Mouse (Mus musculus): ENCODE measurements at regions not wholly inside any gene's neighbourhood (a gene's known extent, or its start where the extent isn't known, plus 50 kb on each side); places are given as distances from the start of the nearest gene placed in this dataset.

DNA sequence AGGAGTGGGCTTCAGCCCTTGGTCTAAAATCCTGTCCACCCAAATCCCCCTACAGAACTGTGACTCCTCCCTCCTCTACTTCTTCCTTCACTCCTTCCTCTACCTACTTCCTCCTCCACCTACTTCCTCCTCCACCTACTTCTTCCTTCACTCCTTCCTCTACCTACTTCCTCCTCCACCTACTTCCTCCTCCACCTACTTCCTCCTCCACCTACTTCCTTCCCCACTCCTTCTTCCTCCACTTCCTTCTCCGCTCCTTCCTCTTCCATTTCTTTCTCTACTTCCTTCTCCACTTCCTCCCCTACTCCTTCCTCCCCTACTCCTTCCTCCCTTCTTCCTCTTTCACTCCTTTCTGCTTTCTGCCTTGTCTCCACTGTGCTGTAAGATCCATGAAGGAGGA, 152.9 kb downstream of the Zfp36l2 start:
- TF ChIP-seq CTCF (IDR thresholded peaks at IDR 0.05; ENCODE audit: low read depth, low read length) (no peak), POLR2A (IDR thresholded peaks at IDR 0.05; ENCODE audit: borderline replicate concordance, low read depth, low read length) (no peak)
- H3K27ac ChIP-seq (ENCODE audit: insufficient read depth, low read depth, low read length): peak overlapping the region; percentile 55
- H3K4me3 ChIP-seq (ENCODE audit: insufficient read depth, low read length): no peak overlapping the region
- no peaks in the 10 kb centered on the region for H3K4me1 ChIP-seq (ENCODE audit: control insufficient read depth, insufficient read depth, low read length)

DNA sequence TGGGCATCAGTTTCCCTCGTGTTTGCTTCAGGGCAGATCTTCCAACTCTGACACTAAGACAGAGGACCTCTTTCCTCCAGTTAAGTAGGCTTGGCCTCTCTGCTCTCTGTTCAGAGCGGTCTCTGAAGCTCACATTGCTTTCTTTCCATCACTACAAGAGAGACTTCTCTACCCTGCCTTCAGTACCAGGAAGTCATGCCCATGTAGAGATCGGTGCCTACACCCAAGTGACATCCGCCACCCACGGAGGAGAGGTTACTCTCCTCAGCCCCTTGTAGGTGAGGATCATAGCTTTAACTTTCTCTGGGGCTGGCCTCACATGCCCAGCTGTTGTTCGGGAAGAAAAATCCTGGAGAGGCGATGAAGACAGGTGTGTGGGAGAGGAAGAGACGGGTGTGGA, 155.3 kb downstream of the Zfp36l2 start:
- no peak overlapping the region for H3K4me3 ChIP-seq (ENCODE audit: insufficient read depth, low read length)
- TF ChIP-seq CTCF (IDR thresholded peaks at IDR 0.05; ENCODE audit: low read depth, low read length): no peak
- no peak for TF ChIP-seq POLR2A (IDR thresholded peaks at IDR 0.05; ENCODE audit: borderline replicate concordance, low read depth, low read length)
- H3K27ac ChIP-seq (ENCODE audit: insufficient read depth, low read depth, low read length): no peak overlapping the region
- H3K4me1 ChIP-seq (ENCODE audit: control insufficient read depth, insufficient read depth, low read length): no peaks in the 10 kb centered on the region

DNA sequence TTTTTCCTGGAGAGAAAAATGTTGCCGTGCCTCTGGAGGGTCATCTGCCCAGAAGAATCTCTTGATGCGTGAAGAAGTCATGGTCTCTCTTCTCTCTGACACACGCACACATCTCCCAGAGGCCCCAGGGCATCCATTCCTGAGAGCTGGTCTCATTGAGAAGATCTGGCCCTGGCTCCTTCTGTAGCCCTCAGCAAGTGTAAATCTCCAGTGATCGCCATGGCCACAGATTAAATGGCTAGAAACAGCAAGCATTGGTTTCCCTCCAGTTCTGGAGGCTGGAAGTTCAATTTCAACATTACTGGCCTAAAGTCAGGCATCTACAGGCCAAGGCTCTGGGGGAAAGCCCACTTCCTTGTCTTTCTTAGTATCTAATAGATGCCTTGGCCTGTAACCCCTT, 155.9 kb downstream of the Zfp36l2 start:
- Histone ChIP-seq H3K4me1 (ENCODE audit: control insufficient read depth, insufficient read depth, low read length) (no peaks in the 10 kb centered on the region), H3K27ac (ENCODE audit: insufficient read depth, low read depth, low read length) (no peak overlapping the region), H3K4me3 (ENCODE audit: insufficient read depth, low read length) (no peak overlapping the region)
- TF ChIP-seq CTCF (IDR thresholded peaks at IDR 0.05; ENCODE audit: low read depth, low read length) (no peak), POLR2A (IDR thresholded peaks at IDR 0.05; ENCODE audit: borderline replicate concordance, low read depth, low read length) (no peak)

- Histone ChIP-seq H3K27ac (ENCODE audit: insufficient read depth, low read depth, low read length) (no peak overlapping the region), H3K4me1 (ENCODE audit: control insufficient read depth, insufficient read depth, low read length) (no peaks in the 10 kb centered on the region), H3K4me3 (ENCODE audit: insufficient read depth, low read length) (no peak overlapping the region)
- TF ChIP-seq POLR2A (IDR thresholded peaks at IDR 0.05; ENCODE audit: borderline replicate concordance, low read depth, low read length) (no peak), CTCF (IDR thresholded peaks at IDR 0.05; ENCODE audit: low read depth, low read length) (no peak)
Observed at GRCm38 (mm10) chr17:84031381-84031780, 156.4 kb downstream of the Zfp36l2 start.

DNA sequence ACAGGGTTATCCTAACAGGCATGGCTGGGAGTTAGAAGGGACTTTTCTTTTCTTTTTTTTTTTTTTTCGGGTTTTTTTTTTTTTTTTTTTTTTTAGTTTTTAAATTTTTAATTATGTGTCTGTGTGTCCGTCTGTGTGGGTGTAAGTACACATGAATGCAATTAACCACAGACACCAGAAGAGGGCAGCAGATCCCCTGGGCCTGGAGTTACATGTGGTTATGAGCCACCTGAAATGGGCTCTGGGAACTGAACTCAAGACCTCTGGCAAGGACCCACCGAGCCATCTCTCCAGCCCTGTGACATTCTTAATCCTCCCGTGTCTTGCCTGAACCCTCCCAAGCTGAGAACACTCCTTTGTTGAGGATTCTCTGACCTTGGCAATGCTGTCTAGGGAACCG, 157.0 kb downstream of the Zfp36l2 start:
- Histone ChIP-seq H3K27ac (ENCODE audit: insufficient read depth, low read depth, low read length) (no peak overlapping the region), H3K4me3 (ENCODE audit: insufficient read depth, low read length) (no peak overlapping the region)

DNA sequence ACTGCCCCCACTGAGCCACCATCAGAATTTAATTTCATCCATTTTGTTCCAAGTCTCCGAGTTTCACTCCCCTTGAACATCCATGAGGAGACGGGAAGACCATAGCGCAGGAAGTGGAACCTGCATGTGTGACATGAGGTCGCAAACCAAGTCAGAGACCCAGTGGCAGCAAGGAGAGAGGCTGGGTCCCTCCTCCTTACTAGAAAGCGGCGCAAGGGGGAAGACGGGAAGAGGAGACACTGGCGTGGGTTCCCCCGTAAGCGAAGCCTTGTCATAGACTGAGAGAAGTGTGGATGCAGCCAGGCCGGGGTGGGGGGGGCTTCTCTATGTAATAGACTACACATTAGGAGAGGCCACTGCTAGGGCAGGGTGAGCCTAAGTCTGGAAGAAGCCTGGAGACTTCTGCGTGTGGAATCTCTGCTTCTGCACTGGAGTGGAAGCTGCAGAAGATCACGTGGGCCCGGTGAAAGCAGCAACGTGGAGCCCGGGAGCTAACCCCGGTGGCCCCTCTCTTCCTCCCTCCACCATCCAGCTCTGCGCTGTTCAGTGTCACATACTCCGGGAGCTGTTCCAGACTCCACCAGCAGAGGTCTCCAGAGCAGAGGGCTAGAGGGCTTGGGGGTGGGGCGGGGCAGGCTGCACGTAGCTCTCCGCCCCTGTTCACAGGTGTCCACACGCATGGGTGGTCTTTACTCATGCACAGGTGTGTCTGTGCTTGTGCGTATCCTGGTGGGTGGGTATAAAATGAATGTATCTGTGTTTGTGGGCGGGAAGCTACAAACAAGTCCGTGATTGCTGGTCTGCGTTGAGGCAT, 159.4 kb downstream of the Zfp36l2 start:
- Histone ChIP-seq H3K4me3 (ENCODE audit: insufficient read depth, low read length) (peak overlapping the region; percentile 41), H3K4me1 (ENCODE audit: control insufficient read depth, insufficient read depth, low read length) (no peaks in the 10 kb centered on the region), H3K27ac (ENCODE audit: insufficient read depth, low read depth, low read length) (no peak overlapping the region)
- no peak for TF ChIP-seq POLR2A (IDR thresholded peaks at IDR 0.05; ENCODE audit: borderline replicate concordance, low read depth, low read length)
- TF ChIP-seq CTCF (IDR thresholded peaks at IDR 0.05; ENCODE audit: low read depth, low read length): peak; percentile 89

More for the DNA sequence above, 157.0 kb downstream of the Zfp36l2 start:
- H3K4me1 ChIP-seq (ENCODE audit: control insufficient read depth, insufficient read depth, low read length): no peaks in the 10 kb centered on the region
- TF ChIP-seq CTCF (IDR thresholded peaks at IDR 0.05; ENCODE audit: low read depth, low read length) (no peak), POLR2A (IDR thresholded peaks at IDR 0.05; ENCODE audit: borderline replicate concordance, low read depth, low read length) (no peak)

DNA sequence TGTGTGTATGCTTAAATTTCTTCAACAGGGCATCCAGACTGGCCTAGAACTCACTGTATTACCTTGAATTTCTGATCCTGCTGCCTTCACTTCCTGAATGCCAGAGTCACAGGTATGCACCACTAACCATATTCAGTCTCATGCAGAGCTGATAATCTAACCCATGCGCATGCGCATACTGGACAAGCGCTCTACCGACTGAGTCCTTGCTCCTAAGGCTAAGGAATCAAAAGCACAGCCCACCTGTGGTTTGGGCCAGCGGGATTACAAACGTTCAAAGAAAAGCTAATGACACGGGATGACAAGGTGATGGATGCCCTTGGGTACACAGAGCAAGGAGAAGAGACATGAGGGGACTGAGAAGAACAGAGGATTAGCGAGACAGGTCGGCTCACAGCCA, 160.5 kb downstream of the Zfp36l2 start:
- Histone ChIP-seq H3K4me1 (ENCODE audit: control insufficient read depth, insufficient read depth, low read length) (no peaks in the 10 kb centered on the region), H3K27ac (ENCODE audit: insufficient read depth, low read depth, low read length) (no peak overlapping the region), H3K4me3 (ENCODE audit: insufficient read depth, low read length) (no peak overlapping the region)
- TF ChIP-seq CTCF (IDR thresholded peaks at IDR 0.05; ENCODE audit: low read depth, low read length) (no peak), POLR2A (IDR thresholded peaks at IDR 0.05; ENCODE audit: borderline replicate concordance, low read depth, low read length) (no peak)

DNA sequence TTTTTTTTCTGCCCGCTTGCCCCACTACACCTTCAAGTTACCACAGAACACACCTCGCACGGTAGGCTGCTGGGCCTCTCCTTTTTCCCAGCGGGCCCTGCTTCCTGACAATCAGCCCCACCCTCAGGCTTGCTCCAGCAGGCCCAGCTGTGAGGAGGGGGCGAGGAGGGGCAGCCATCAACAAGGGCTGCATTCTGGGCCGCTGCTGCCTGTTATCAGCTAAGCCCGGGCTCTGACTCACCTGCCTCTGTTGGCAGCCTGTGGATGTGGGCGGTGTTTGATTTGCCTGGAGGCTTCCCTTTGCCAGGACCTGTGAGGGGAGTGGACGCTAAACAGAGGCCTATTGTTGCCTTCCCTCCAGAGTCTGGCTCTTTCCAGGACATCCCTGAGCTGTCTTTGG, 161.6 kb downstream of the Zfp36l2 start:
- Histone ChIP-seq H3K4me1 (ENCODE audit: control insufficient read depth, insufficient read depth, low read length) (no peaks in the 10 kb centered on the region), H3K27ac (ENCODE audit: insufficient read depth, low read depth, low read length) (no peak overlapping the region), H3K4me3 (ENCODE audit: insufficient read depth, low read length) (no peak overlapping the region)
- TF ChIP-seq CTCF (IDR thresholded peaks at IDR 0.05; ENCODE audit: low read depth, low read length) (no peak), POLR2A (IDR thresholded peaks at IDR 0.05; ENCODE audit: borderline replicate concordance, low read depth, low read length) (no peak)

DNA sequence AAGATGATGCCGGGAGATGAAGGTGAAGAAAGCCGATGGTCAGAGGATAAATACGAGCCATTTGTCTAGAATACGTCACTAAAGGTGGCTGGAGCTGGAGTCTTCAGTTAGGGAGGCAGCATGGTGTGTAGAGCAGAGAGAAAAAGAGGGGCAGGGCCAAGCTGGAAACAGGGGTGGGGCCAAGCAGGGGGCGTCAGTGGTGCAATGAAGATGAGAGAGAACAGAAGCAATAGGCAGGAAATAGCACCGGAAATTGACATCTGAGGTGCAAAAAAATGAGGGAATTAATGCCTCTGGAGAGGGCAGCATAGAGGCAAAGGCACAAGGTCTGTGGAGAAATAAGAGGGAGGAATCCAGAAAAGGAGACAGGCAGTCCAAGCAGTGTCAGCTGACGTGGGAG, 165.4 kb downstream of the Zfp36l2 start:
- no peak overlapping the region for H3K27ac ChIP-seq (ENCODE audit: insufficient read depth, low read depth, low read length)
- H3K4me3 ChIP-seq (ENCODE audit: insufficient read depth, low read length): no peak overlapping the region
- no peak for TF ChIP-seq POLR2A (IDR thresholded peaks at IDR 0.05; ENCODE audit: borderline replicate concordance, low read depth, low read length)
- TF ChIP-seq CTCF (IDR thresholded peaks at IDR 0.05; ENCODE audit: low read depth, low read length): no peak
- no peaks in the 10 kb centered on the region for H3K4me1 ChIP-seq (ENCODE audit: control insufficient read depth, insufficient read depth, low read length)

DNA sequence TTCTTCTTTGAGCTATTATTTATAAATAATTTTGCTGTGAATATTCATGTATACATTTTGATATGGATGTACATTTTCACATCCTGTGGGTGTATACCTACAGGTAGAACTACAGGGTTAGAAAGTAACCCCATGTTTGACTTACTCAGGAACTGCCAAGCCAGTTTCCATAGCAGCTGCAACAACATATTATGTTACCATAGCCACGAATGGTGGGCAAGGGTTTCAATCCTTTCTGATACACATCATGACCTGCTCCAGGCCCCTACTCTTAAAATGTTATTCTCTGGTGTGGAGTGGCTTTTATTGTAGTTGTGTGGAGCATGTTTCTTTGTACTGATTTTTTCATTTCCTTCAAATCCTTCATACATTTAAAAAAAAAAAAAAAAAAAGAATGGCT, 168.9 kb downstream of the Zfp36l2 start:
- Histone ChIP-seq H3K4me1 (ENCODE audit: control insufficient read depth, insufficient read depth, low read length) (no peaks in the 10 kb centered on the region), H3K4me3 (ENCODE audit: insufficient read depth, low read length) (no peak overlapping the region), H3K27ac (ENCODE audit: insufficient read depth, low read depth, low read length) (no peak overlapping the region)
- no peak for TF ChIP-seq POLR2A (IDR thresholded peaks at IDR 0.05; ENCODE audit: borderline replicate concordance, low read depth, low read length)
- TF ChIP-seq CTCF (IDR thresholded peaks at IDR 0.05; ENCODE audit: low read depth, low read length): no peak
